Mouse (Mus musculus) MEL (cell line): ENCODE data around the gene Fosl1. TPM values are rescaled to one million over a fixed set of nuclear protein-coding genes. Genes with fewer than 3 reads are reported as not detected.

ENCODE experiments used
- DNase-seq: peaks from one replicate; pipeline ENCODE4 v3.0.0; 2011; ENCODE audit warnings: low read depth, low spot score
- H3K27ac ChIP-seq: 2 replicates; pipeline ENCODE4 v1.5.1; 2012; ENCODE audit warnings: low read depth, mild to moderate bottlenecking, control low read depth, low read length, moderate library complexity; ENCODE audit not compliant: control insufficient read depth
- H3K27me3 ChIP-seq, 2 experiments: fragments of 150-350 bp in 1 of 2; sonication (generic) in 1 of 2; 2 replicates each; pipeline ENCODE4 v1.6.1; 2012; ENCODE audit warnings: low read length in 2 of 2, mild to moderate bottlenecking in 2 of 2, improper control_type of control experiment in 1 of 2, moderate library complexity in 1 of 2; ENCODE audit not compliant: insufficient read depth in 2 of 2, control insufficient read depth in 1 of 2
- H3K36me3 ChIP-seq, 2 experiments: 2 replicates each; pipeline ENCODE4 v1.6.1; 2012 to 2014; ENCODE audit warnings: low read length in 2 of 2, improper control_type of control experiment in 1 of 2, inconsistent platforms in 1 of 2, mild to moderate bottlenecking in 1 of 2; ENCODE audit not compliant: insufficient read depth in 2 of 2, control insufficient read depth in 1 of 2
- H3K4me1 ChIP-seq, 2 experiments: fragments of 150-350 bp in 1 of 2; sonication (generic) in 1 of 2; 2 replicates each; pipeline ENCODE4 v1.6.1; 2012; ENCODE audit warnings: low read length in 2 of 2, improper control_type of control experiment in 1 of 2, mild to moderate bottlenecking in 1 of 2; ENCODE audit not compliant: insufficient read depth in 2 of 2, control insufficient read depth in 1 of 2
- H3K4me3 ChIP-seq, 2 experiments: fragments of 150-350 bp in 1 of 2; sonication (generic) in 1 of 2; 2 replicates each; pipeline ENCODE4 v1.5.1; 2012; ENCODE audit warnings: low read depth in 2 of 2, low read length in 2 of 2, mild to moderate bottlenecking in 2 of 2, moderate library complexity in 2 of 2, control low read depth in 1 of 2, improper control_type of control experiment in 1 of 2; ENCODE audit not compliant: control insufficient read depth in 1 of 2, insufficient read depth in 1 of 2
- H3K79me2 ChIP-seq: 2 replicates; pipeline ENCODE4 v1.6.1; 2012; ENCODE audit warnings: mild to moderate bottlenecking, low read length, moderate library complexity; ENCODE audit not compliant: control insufficient read depth, poor library complexity, insufficient read depth
- H3K9ac ChIP-seq: 2 replicates; pipeline ENCODE4 v1.6.1; 2012; ENCODE audit warnings: low read depth, mild to moderate bottlenecking, control low read depth, low read length, moderate library complexity; ENCODE audit not compliant: control insufficient read depth, poor library complexity, severe bottlenecking
- H3K9me3 ChIP-seq: fragments of 150-350 bp; sonication (generic); replicated peaks from 2 replicates; pipeline ENCODE4 v1.6.1; 2012; ENCODE audit warnings: mild to moderate bottlenecking, low read length, improper control_type of control experiment, moderate library complexity; ENCODE audit not compliant: insufficient read depth
- CTCF ChIP-seq, 3 experiments: IDR thresholded peaks in 2 of 3; conservative IDR thresholded peaks in 1 of 3; 2 replicates each; pipeline ENCODE4 v1.5.1; 2011 to 2012; ENCODE audit warnings: low read length in 3 of 3, low read depth in 2 of 3, mild to moderate bottlenecking in 2 of 3, improper control_type of control experiment in 1 of 3, inconsistent platforms in 1 of 3, mixed read lengths in 1 of 3, moderate library complexity in 1 of 3; ENCODE audit not compliant: control insufficient read depth in 1 of 3, insufficient read depth in 1 of 3, poor library complexity in 1 of 3, severe bottlenecking in 1 of 3
- GABPA ChIP-seq: IDR thresholded peaks from 2 replicates; pipeline ENCODE4 v1.6.1; 2012; ENCODE audit warnings: low read depth, mild to moderate bottlenecking, inconsistent platforms, low read length, improper control_type of control experiment, moderate library complexity
- HCFC1 ChIP-seq: IDR thresholded peaks from 2 replicates; pipeline ENCODE4 v1.6.1; 2012; ENCODE audit warnings: low read depth, mild to moderate bottlenecking, inconsistent platforms, low read length, improper control_type of control experiment, moderate library complexity
- JUND ChIP-seq: IDR thresholded peaks from 2 replicates; pipeline ENCODE4 v1.6.1; 2011; ENCODE audit warnings: low read depth, mild to moderate bottlenecking, improper control_type of control experiment, low read length
- KAT2A ChIP-seq: conservative IDR thresholded peaks from 2 replicates; pipeline ENCODE4 v1.6.1; 2012; ENCODE audit warnings: low read depth, low read length, improper control_type of control experiment, inconsistent platforms
- MXI1 ChIP-seq: IDR thresholded peaks from 2 replicates; pipeline ENCODE4 v1.6.1; 2011; ENCODE audit warnings: mild to moderate bottlenecking, low read depth, low read length, improper control_type of control experiment
- MYB ChIP-seq: IDR thresholded peaks from 2 replicates; pipeline ENCODE4 v1.6.1; 2011; ENCODE audit warnings: mild to moderate bottlenecking, low read depth, low read length, improper control_type of control experiment
- POLR2AphosphoS2 ChIP-seq: IDR thresholded peaks from 2 replicates; pipeline ENCODE4 v1.6.1; 2011; ENCODE audit warnings: low read length, improper control_type of control experiment
- POLR2AphosphoS5 ChIP-seq: IDR thresholded peaks from 2 replicates; pipeline ENCODE4 v1.6.1; 2012; ENCODE audit warnings: low read depth, borderline replicate concordance, mild to moderate bottlenecking, inconsistent platforms, low read length, moderate library complexity, mixed read lengths
- RAD21 ChIP-seq: IDR thresholded peaks from 2 replicates; pipeline ENCODE4 v1.6.1; 2011; ENCODE audit warnings: mild to moderate bottlenecking, low read depth, low read length, improper control_type of control experiment
- SMC3 ChIP-seq: IDR thresholded peaks from 2 replicates; pipeline ENCODE4 v1.6.1; 2011; ENCODE audit warnings: low read depth, low read length, improper control_type of control experiment
- TBP ChIP-seq: IDR thresholded peaks from 2 replicates; pipeline ENCODE4 v1.8.0; 2011; ENCODE audit warnings: low read depth, low read length, improper control_type of control experiment
- TCF12 ChIP-seq: IDR thresholded peaks from 2 replicates; pipeline ENCODE4 v1.6.1; 2014; ENCODE audit warnings: low read depth, mild to moderate bottlenecking, inconsistent platforms, low read length, improper control_type of control experiment, moderate library complexity
- ZKSCAN1 ChIP-seq: IDR thresholded peaks from 2 replicates; pipeline ENCODE4 v1.6.1; 2012; ENCODE audit warnings: low read depth, mild to moderate bottlenecking, inconsistent platforms, low read length, improper control_type of control experiment, moderate library complexity
- ZNF384 ChIP-seq: IDR thresholded peaks from 2 replicates; pipeline ENCODE4 v1.6.1; 2012; ENCODE audit warnings: low read depth, mild to moderate bottlenecking, inconsistent platforms, low read length, improper control_type of control experiment
- polyA plus RNA-seq, 2 experiments: library from polyadenylated mRNA; stranded (reverse) in 1 of 2; unstranded in 1 of 2; fragments of >175 nt in 1 of 2; fragments of >200 nt in 1 of 2; gene quantifications; 2 replicates each; pipeline versions ENCODE4 v1.2.1 to v1.2.4; 2012; ENCODE audit warnings: low replicate concordance in 2 of 2, low read depth in 1 of 2; ENCODE audit not compliant: insufficient read length in 2 of 2, insufficient read depth in 1 of 2, missing spikeins in 1 of 2
- total RNA-seq: library from RNA; depleted of rRNA; stranded (reverse); fragments of 300-350 nt; gene quantifications from 2 replicates; pipeline ENCODE4 v1.2.3, GENCODE M21; 2012

The Fosl1 gene
- total and polyA plus RNA-seq, 3 experiments, result 2.0 to 3.1 TPM; not detected in 1

DNA sequence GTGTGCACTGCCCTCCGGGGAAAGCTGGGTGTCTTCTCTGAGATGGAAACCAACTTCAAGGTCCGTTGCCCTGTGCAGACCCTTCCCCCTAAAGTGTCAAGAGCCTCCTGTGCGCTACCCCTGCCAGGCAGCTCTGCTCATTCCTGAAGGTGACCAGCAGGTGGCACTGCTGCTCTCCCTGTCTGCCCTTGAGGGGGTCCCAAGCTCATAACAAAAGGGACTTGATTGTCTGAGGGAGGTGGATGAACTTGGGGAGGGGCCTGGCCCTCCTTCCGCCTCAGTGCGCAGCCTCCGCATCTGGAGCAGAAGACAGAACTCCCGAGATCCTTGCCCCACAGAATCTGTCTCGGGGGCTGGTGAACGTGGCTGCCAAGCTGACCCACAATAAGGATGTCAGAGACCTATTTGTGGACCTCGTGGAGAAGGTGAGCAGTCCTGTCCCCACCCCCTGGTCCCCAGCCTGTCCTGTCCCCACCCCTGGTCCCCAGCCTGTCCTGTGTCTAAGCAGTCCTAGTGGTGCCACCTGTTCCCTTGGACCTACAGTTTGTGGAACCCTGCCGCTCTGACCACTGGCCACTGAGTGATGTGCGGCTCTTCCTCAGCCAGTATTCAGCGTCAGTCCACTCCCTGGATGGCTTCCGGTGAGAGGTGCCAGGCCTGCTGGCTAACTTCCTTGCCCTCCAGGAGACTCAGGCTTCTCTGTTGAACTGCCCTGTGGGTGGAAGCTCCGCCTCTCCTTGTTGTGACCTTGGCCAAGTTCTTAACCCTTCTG, 16.6 kb downstream of the Fosl1 start:
- H3K36me3 ChIP-seq, result no peaks in the 10 kb centered on the region; a peak in 2 of 4 replicates
- no peak overlapping the region for H3K27ac ChIP-seq
- no peak overlapping the region for H3K4me3 ChIP-seq
- peaks cover 4% of the 10 kb centered on the region for H3K79me2 ChIP-seq
- DNase-seq, result peak; percentile 62
- no peaks in the 10 kb centered on the region for H3K9me3 ChIP-seq
- no peaks in the 10 kb centered on the region for H3K27me3 ChIP-seq
- no peak overlapping the region for H3K9ac ChIP-seq
- H3K4me1 ChIP-seq, result peaks cover 0 to 19% of the 10 kb centered on the region in 2 experiments; a peak in 3 of 4 replicates
- TF ChIP-seq TBP, result no peak
- TF ChIP-seq MXI1, result no peak
- TF ChIP-seq CTCF (IDR thresholded peaks at IDR 0.05 in 2 of 3, conservative IDR thresholded peaks at IDR 0.05 in 1 of 3; ENCODE audit: control insufficient read depth in 1 of 3, insufficient read depth in 1 of 3, low read depth in 2 of 3, low read length in 3 of 3, poor library complexity in 1 of 3, severe bottlenecking in 1 of 3), result peak; percentile 77 to 93 (median 90)
- peak; percentile 49 for TF ChIP-seq RAD21
- TF ChIP-seq POLR2AphosphoS5, result no peak
- no peak for TF ChIP-seq TCF12
- no peak for TF ChIP-seq KAT2A
- peak; percentile 52 for TF ChIP-seq SMC3
- no peak for TF ChIP-seq MYB

DNA sequence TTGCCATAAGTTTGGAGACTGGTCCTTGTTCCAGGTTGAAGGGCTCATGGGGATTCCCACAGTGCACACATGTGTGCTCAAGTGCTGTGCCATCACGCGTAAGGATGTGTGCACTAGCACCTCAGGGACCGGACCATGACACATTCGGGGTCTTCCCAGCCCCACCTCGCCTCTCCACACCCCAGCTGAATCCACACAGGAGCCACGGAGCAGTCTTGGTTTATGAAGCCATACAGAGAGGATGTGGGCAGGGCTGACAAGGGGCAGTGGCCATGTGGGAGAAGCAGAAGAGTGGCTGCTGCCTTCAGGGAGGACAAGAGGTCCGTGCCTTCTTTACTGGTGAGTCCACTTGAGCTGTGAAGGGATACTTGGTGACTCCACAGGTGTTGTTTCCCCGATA, 17.7 kb downstream of the Fosl1 start:
- peaks cover 0 to 15% of the 10 kb centered on the region in 2 experiments; a peak in 3 of 4 replicates for H3K4me1 ChIP-seq
- H3K36me3 ChIP-seq, result no peaks in the 10 kb centered on the region; a peak in 1 of 4 replicates
- no peak overlapping the region for H3K4me3 ChIP-seq
- no peaks in the 10 kb centered on the region for H3K27me3 ChIP-seq
- no peak for DNase-seq
- no peak overlapping the region for H3K27ac ChIP-seq
- H3K9ac ChIP-seq, result no peak overlapping the region
- no peaks in the 10 kb centered on the region for H3K9me3 ChIP-seq
- peaks cover 4% of the 10 kb centered on the region for H3K79me2 ChIP-seq
- no peak for TF ChIP-seq CTCF (IDR thresholded peaks at IDR 0.05 in 2 of 3, conservative IDR thresholded peaks at IDR 0.05 in 1 of 3; ENCODE audit: control insufficient read depth in 1 of 3, insufficient read depth in 1 of 3, low read depth in 2 of 3, low read length in 3 of 3, poor library complexity in 1 of 3, severe bottlenecking in 1 of 3)
- no peak for TF ChIP-seq POLR2AphosphoS5
- TF ChIP-seq HCFC1, result no peak
- no peak for TF ChIP-seq GABPA
- no peak for TF ChIP-seq RAD21
- TF ChIP-seq ZNF384, result no peak
- TF ChIP-seq POLR2AphosphoS2, result no peak
- TF ChIP-seq MYB, result no peak
- no peak for TF ChIP-seq TCF12
- no peak for TF ChIP-seq ZKSCAN1
- TF ChIP-seq JUND, result no peak
